Mouse (Mus musculus): ENCODE measurements at regions not wholly inside any gene's neighbourhood (a gene's known extent, or its start where the extent isn't known, plus 50 kb on each side); places are given as distances from the start of the nearest gene placed in this dataset.

DNA sequence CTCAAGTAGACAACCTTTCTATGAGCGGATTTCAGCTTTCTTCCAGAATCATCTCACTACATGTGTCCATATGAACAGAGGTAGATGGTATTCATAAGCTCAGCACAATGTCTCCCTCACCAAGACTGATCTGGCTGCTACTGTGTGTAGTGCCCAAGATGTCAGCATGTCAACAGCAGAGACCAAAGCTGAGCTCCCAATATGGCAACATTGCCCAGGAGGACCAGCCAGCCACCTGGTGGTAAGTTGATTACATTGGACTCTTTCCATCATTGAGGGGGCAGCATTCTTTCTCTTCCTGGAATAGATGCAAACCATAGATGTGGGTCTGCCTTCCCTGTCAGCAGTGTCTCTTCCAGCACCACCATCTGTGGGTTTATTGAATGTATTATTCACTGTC lies 303.0 kb downstream of the Igsf11 start:
- H3K4me2 ChIP-seq (replicated peaks; ENCODE audit: low read depth, low read length, severe bottlenecking): no peak overlapping the region
- DNase-seq (ENCODE audit: low spot score) (no peak), ATAC-seq (ENCODE audit: low FRiP score, low read depth) (no peak)
- no peak overlapping the region for H3K9ac ChIP-seq (ENCODE audit: low read depth, low read length, severe bottlenecking)
- no peaks in the 10 kb centered on the region for H3K9me3 ChIP-seq (ENCODE audit: control insufficient read depth, low read length)
- no peaks in the 10 kb centered on the region for H3K4me1 ChIP-seq (ENCODE audit: control insufficient read depth, insufficient read depth, low read length)
- no peaks in the 10 kb centered on the region for H3K27me3 ChIP-seq (ENCODE audit: control insufficient read depth, insufficient read depth, low read length)
- H3K36me3 ChIP-seq (ENCODE audit: control insufficient read depth, insufficient read depth, low read length): no peaks in the 10 kb centered on the region
- no peak overlapping the region for H3K27ac ChIP-seq (replicated peaks; ENCODE audit: low read depth, low read length)
- TF ChIP-seq POLR2A (IDR thresholded peaks at IDR 0.05; ENCODE audit: borderline replicate concordance, extremely low read depth, insufficient read depth, insufficient read length): no peak
- 93% methylated on average over 1 of the region's 1 CpGs for WGBS
- H3K4me3 ChIP-seq (replicated peaks; ENCODE audit: low read length): no peak overlapping the region

DNA sequence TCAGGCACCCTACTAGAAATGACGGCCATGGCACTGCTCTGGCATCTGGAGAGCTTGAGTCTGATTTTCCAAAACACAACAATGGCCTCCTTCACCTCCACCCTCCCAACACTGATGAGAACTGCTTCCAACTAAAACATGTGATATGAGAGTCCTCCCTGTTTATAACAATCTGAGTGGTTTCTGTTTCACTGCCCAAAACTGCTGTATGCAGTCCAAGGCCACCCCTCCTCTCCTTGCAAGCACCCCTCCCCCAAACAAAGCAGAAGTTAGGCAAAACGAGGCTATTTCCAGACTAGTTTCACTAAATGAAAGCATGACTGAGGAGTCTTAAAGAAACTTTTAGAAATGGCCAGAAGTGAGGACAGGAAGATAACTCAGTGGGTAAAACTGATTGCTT lies 304.4 kb downstream of the Igsf11 start:
- H3K4me2 ChIP-seq (replicated peaks; ENCODE audit: low read depth, low read length, severe bottlenecking): no peak overlapping the region
- H3K4me3 ChIP-seq (replicated peaks; ENCODE audit: low read length): no peak overlapping the region
- H3K4me1 ChIP-seq (ENCODE audit: control insufficient read depth, insufficient read depth, low read length): no peaks in the 10 kb centered on the region
- TF ChIP-seq POLR2A (IDR thresholded peaks at IDR 0.05; ENCODE audit: borderline replicate concordance, extremely low read depth, insufficient read depth, insufficient read length): no peak
- H3K27ac ChIP-seq (replicated peaks; ENCODE audit: low read depth, low read length): no peak overlapping the region
- H3K9me3 ChIP-seq (ENCODE audit: control insufficient read depth, low read length): no peaks in the 10 kb centered on the region
- H3K9ac ChIP-seq (ENCODE audit: low read depth, low read length, severe bottlenecking): no peak overlapping the region
- 46% methylated on average over 2 of the region's 2 CpGs for WGBS
- H3K36me3 ChIP-seq (ENCODE audit: control insufficient read depth, insufficient read depth, low read length): no peaks in the 10 kb centered on the region
- no peaks in the 10 kb centered on the region for H3K27me3 ChIP-seq (ENCODE audit: control insufficient read depth, insufficient read depth, low read length)
- DNase-seq (ENCODE audit: low spot score) (no peak), ATAC-seq (ENCODE audit: low FRiP score, low read depth) (no peak)

DNA sequence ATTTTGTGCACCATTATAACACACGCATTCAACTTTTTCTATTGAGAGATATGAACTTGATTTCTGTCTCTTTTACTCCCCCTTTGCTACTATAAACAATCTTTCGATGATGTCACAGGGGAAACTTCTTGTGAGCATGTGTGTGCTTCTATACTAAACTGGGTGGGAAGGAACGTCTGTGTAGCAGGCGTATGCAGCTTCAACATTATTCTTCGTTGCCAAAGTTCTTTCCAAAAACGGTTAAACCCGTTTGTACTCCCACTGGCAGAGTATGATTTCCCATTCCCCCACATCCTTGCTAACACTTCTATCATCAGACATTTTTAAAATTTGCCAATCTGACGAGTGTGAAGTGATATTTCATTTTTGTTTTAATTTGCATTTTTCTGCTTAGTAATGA lies 331.1 kb downstream of the Igsf11 start:
- Histone ChIP-seq H3K27ac (replicated peaks; ENCODE audit: low read depth, low read length) (no peak overlapping the region), H3K36me3 (ENCODE audit: control insufficient read depth, insufficient read depth, low read length) (no peaks in the 10 kb centered on the region), H3K27me3 (ENCODE audit: control insufficient read depth, insufficient read depth, low read length) (no peaks in the 10 kb centered on the region), H3K9ac (ENCODE audit: low read depth, low read length, severe bottlenecking) (no peak overlapping the region), H3K4me3 (replicated peaks; ENCODE audit: low read length) (no peak overlapping the region), H3K4me1 (ENCODE audit: control insufficient read depth, insufficient read depth, low read length) (no peaks in the 10 kb centered on the region), H3K9me3 (ENCODE audit: control insufficient read depth, low read length) (no peaks in the 10 kb centered on the region), H3K4me2 (replicated peaks; ENCODE audit: low read depth, low read length, severe bottlenecking) (no peak overlapping the region)
- WGBS: 79% methylated on average over 8 of the region's 8 CpGs
- no peak for TF ChIP-seq POLR2A (IDR thresholded peaks at IDR 0.05; ENCODE audit: borderline replicate concordance, extremely low read depth, insufficient read depth, insufficient read length)
- ATAC-seq (ENCODE audit: low FRiP score, low read depth): no peak
- no peak for DNase-seq (ENCODE audit: low spot score)

DNA sequence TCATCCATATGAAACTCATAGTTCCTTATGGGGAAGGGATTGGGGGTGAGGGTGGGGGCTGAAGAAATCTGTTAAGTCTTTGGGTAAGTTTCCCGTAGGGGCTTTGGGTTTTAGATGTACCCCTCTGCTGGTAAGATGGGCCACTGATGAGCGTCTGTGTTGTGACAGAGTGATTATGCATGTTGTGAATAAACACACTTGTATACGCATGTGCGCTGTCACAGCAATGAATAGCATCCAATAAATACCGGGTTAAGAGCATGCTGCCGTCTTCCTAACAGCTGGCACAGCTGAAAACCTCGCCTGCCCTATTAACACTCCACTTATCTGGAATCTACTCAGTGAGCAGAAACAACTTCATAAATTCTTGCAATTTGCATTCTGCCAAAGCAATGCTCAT lies 337.0 kb downstream of the Igsf11 start:
- Histone ChIP-seq H3K36me3 (ENCODE audit: control insufficient read depth, insufficient read depth, low read length) (no peaks in the 10 kb centered on the region), H3K27ac (replicated peaks; ENCODE audit: low read depth, low read length) (no peak overlapping the region), H3K4me1 (ENCODE audit: control insufficient read depth, insufficient read depth, low read length) (no peaks in the 10 kb centered on the region), H3K9ac (ENCODE audit: low read depth, low read length, severe bottlenecking) (no peak overlapping the region), H3K27me3 (ENCODE audit: control insufficient read depth, insufficient read depth, low read length) (no peaks in the 10 kb centered on the region), H3K9me3 (ENCODE audit: control insufficient read depth, low read length) (no peaks in the 10 kb centered on the region), H3K4me2 (replicated peaks; ENCODE audit: low read depth, low read length, severe bottlenecking) (no peak overlapping the region), H3K4me3 (replicated peaks; ENCODE audit: low read length) (no peak overlapping the region)
- DNase-seq (ENCODE audit: low spot score) (no peak), ATAC-seq (ENCODE audit: low FRiP score, low read depth) (no peak)
- no peak for TF ChIP-seq POLR2A (IDR thresholded peaks at IDR 0.05; ENCODE audit: borderline replicate concordance, extremely low read depth, insufficient read depth, insufficient read length)
- 49% methylated on average over 7 of the region's 7 CpGs for WGBS

DNA sequence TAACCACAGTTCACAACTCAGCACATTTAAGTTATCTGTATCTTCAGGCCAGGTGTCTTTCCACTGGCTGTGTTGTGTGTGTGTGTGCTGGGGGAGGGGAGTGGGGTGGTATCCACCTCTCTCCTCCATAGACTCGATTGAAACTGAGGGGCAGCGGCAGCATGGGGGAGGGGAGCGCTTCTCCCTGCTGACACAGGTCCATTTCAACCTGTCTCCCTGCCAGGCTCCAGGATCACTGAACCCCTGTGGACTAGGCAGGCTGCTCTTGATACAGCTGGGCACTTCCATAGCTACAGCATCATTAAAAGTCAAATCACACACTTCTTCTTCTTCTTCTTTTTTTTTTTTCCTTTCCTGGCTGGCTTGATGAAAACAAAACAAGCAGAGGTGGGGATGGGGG lies 338.0 kb downstream of the Igsf11 start:
- no peak for TF ChIP-seq POLR2A (IDR thresholded peaks at IDR 0.05; ENCODE audit: borderline replicate concordance, extremely low read depth, insufficient read depth, insufficient read length)
- Histone ChIP-seq H3K9ac (ENCODE audit: low read depth, low read length, severe bottlenecking) (no peak overlapping the region), H3K4me1 (ENCODE audit: control insufficient read depth, insufficient read depth, low read length) (no peaks in the 10 kb centered on the region), H3K9me3 (ENCODE audit: control insufficient read depth, low read length) (no peaks in the 10 kb centered on the region), H3K4me3 (replicated peaks; ENCODE audit: low read length) (no peak overlapping the region), H3K27ac (replicated peaks; ENCODE audit: low read depth, low read length) (no peak overlapping the region), H3K27me3 (ENCODE audit: control insufficient read depth, insufficient read depth, low read length) (no peaks in the 10 kb centered on the region), H3K36me3 (ENCODE audit: control insufficient read depth, insufficient read depth, low read length) (no peaks in the 10 kb centered on the region), H3K4me2 (replicated peaks; ENCODE audit: low read depth, low read length, severe bottlenecking) (no peak overlapping the region)
- DNase-seq (ENCODE audit: low spot score) (no peak), ATAC-seq (ENCODE audit: low FRiP score, low read depth) (no peak)
- WGBS: 9% methylated on average over 3 of the region's 3 CpGs

DNA sequence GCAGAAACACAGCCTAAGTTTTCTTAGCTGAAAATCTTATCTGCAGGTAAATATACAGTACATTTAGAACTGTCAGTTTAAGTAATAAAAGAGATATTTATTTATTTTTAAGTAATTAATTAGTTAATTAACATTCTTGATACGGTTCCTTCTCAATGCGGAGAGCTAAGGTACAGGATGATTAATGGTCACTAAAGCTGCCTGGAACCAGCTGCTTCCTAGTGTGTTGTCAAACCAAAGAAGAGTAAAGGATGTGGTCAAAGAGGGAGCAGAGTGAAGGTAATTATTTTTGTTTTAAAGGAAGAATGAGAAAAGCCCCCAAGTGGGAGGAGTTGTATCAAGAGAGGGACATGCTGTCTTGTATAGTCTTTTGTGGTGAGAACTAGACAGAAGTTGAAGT lies 341.8 kb downstream of the Igsf11 start:
- ATAC-seq (ENCODE audit: low FRiP score, low read depth): no peak
- H3K27me3 ChIP-seq (ENCODE audit: control insufficient read depth, insufficient read depth, low read length): no peaks in the 10 kb centered on the region
- H3K27ac ChIP-seq (replicated peaks; ENCODE audit: low read depth, low read length): no peak overlapping the region
- 43% methylated on average over 2 of the region's 2 CpGs for WGBS
- no peak for TF ChIP-seq POLR2A (IDR thresholded peaks at IDR 0.05; ENCODE audit: borderline replicate concordance, extremely low read depth, insufficient read depth, insufficient read length)
- H3K4me3 ChIP-seq (replicated peaks; ENCODE audit: low read length): no peak overlapping the region
- no peak overlapping the region for H3K9ac ChIP-seq (ENCODE audit: low read depth, low read length, severe bottlenecking)
- H3K36me3 ChIP-seq (ENCODE audit: control insufficient read depth, insufficient read depth, low read length): no peaks in the 10 kb centered on the region
- no peaks in the 10 kb centered on the region for H3K4me1 ChIP-seq (ENCODE audit: control insufficient read depth, insufficient read depth, low read length)
- no peak for DNase-seq (ENCODE audit: low spot score)
- no peaks in the 10 kb centered on the region for H3K9me3 ChIP-seq (ENCODE audit: control insufficient read depth, low read length)
- H3K4me2 ChIP-seq (replicated peaks; ENCODE audit: low read depth, low read length, severe bottlenecking): no peak overlapping the region

Data from limb, embryonic 14.5 days (tissue).